Mouse (Mus musculus): ENCODE data around the gene Nolc1. TPM values are rescaled to one million over a fixed set of nuclear protein-coding genes. Genes with fewer than 3 reads are reported as not detected.

Gene Nolc1
- polyA plus RNA-seq, 1 experiment from 2014 or later, result 60.1 TPM

DNA sequence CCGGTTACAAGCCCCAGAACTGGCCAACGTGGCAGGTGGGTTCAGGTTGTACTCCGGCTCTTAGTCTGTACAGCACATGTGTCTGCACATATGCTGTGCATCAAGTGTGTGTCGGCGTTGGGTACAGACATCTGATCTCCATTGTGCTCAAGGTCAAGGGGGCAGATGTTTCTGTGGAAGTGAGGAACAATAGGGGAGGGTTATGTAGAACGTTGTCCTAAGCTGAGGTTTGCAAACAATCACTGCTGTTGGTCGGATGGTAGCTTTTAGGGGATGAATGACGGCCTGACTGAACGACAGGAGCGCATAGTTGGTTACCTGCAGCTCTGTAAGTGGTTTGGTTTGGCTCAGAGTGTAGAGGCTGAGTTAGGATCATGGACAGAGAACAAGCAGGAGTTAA lies 7.6 kb upstream of the Nolc1 start:
- Histone ChIP-seq H3K27ac (replicated peaks) (no peak overlapping the region), H3K9me3 (no peaks in the 10 kb centered on the region), H3K27me3 (no peaks in the 10 kb centered on the region), H3K4me1 (replicated peaks) (no peaks in the 10 kb centered on the region), H3K4me2 (no peak overlapping the region), H3K4me3 (no peak overlapping the region), H3K36me3 (peaks cover 98% of the 10 kb centered on the region), H3K9ac (no peak overlapping the region)
- no peak for ATAC-seq (ENCODE audit: low read depth)
- 84% methylated on average over 10 of the region's 10 CpGs for WGBS

DNA sequence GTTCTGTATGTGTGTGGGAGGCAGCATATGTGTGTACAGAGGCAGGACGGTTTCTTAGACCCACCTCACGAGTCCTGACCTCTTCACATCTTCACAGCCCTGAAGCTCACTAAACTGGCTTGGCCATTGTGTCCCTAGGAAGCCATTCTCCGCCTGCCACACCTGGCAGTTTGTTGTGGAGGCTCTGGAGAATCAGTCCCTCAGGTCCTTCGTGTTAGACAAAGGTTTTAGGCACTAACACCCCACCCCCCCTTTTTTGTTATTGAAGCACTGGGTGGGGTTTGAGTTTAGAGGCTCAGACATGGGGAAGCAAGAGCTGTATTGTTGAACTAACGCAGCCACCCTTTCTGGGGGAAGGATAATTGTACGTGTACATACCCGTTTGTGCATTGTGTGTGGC lies 2.4 kb upstream of the Nolc1 start:
- no peaks in the 10 kb centered on the region for H3K27me3 ChIP-seq
- peaks cover 58% of the 10 kb centered on the region for H3K36me3 ChIP-seq
- H3K27ac ChIP-seq (replicated peaks), result no peak overlapping the region
- ATAC-seq (ENCODE audit: low read depth), result no peak
- H3K9ac ChIP-seq, result no peak overlapping the region
- WGBS, result 81% methylated on average over 7 of the region's 7 CpGs
- no peak overlapping the region for H3K4me3 ChIP-seq
- H3K9me3 ChIP-seq, result no peaks in the 10 kb centered on the region
- H3K4me2 ChIP-seq, result no peak overlapping the region
- H3K4me1 ChIP-seq (replicated peaks), result peaks cover 23% of the 10 kb centered on the region

DNA sequence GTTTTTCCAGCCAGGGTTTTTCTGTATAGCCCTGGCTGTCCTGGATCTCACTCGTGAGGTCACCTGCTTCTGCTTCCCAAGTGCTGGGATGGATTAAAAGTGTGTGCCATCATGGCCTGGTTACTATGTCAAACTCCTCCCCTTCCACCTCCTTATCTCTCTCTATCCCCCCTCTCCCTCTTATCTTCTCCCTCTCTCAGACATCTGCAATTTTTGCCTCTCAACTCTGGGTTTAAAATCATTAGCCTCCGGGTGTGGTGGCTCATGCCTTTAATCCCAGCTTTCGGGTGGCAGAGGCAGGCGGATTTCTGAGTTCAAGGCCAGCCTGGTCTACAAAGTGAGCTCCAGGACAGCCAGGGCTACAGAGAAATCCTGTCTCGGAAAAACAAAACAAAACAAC lies 1.4 kb upstream of the Nolc1 start:
- no peak overlapping the region for H3K4me2 ChIP-seq
- no peak overlapping the region for H3K4me3 ChIP-seq
- no peak for ATAC-seq (ENCODE audit: low read depth)
- H3K9ac ChIP-seq, result no peak overlapping the region
- peaks cover 58% of the 10 kb centered on the region for H3K36me3 ChIP-seq
- no peaks in the 10 kb centered on the region for H3K9me3 ChIP-seq
- H3K4me1 ChIP-seq (replicated peaks), result peaks cover 23% of the 10 kb centered on the region
- no peak overlapping the region for H3K27ac ChIP-seq (replicated peaks)
- WGBS, result 89% methylated on average over 5 of the region's 5 CpGs
- no peaks in the 10 kb centered on the region for H3K27me3 ChIP-seq

DNA sequence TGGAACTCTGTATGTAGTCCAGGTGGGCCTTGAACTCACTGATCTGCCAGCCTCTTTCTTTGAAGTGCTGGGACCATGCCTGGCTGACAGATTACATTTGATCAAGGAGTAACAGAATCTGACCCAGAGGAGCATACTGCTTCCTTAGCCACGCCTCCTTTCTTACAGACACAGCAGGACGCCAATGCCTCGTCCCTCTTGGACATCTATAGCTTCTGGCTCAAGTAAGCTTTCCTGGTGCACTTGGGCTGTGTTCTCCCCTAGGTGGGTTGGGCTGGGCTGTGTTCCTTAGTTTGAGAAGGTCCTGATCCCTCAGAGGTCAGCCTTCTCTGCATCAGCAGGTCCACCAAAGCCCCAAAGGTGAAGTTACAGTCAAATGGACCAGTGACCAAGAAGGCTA lies 2.9 kb downstream of the Nolc1 start:
- ATAC-seq (ENCODE audit: low read depth), result no peak
- Histone ChIP-seq H3K4me1 (replicated peaks) (peaks cover 23% of the 10 kb centered on the region), H3K9me3 (no peaks in the 10 kb centered on the region), H3K36me3 (peaks cover 58% of the 10 kb centered on the region), H3K27ac (replicated peaks) (no peak overlapping the region), H3K4me3 (no peak overlapping the region), H3K27me3 (no peaks in the 10 kb centered on the region), H3K4me2 (no peak overlapping the region), H3K9ac (no peak overlapping the region)
- WGBS, result 61% methylated on average over 3 of the region's 3 CpGs

DNA sequence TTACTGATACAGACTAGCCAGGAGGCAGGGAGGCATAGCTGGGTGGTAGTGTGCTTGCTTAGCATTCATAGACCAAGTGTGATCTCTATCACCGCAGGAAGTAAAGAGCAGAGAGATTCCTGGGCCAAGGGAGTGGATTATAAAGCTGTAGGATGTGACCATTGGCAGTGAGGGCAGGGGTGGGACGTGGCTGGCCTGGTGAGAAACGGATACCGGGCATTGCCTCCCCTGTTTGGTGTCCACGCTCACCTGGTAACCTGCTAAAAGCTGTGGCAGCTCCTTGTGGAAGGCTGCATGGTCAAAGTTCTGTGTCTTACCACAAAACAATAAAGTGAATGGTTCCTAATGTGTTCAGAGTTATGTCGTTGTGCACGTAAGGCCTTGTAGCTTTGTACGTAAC lies 9.5 kb downstream of the Nolc1 start:
- no peak for ATAC-seq (ENCODE audit: low read depth)
- no peaks in the 10 kb centered on the region for H3K27me3 ChIP-seq
- no peak overlapping the region for H3K4me2 ChIP-seq
- WGBS, result 95% methylated on average over 8 of the region's 8 CpGs
- no peaks in the 10 kb centered on the region for H3K9me3 ChIP-seq
- H3K4me3 ChIP-seq, result no peak overlapping the region
- no peak overlapping the region for H3K9ac ChIP-seq
- peaks cover 64% of the 10 kb centered on the region for H3K36me3 ChIP-seq
- no peak overlapping the region for H3K27ac ChIP-seq (replicated peaks)
- no peaks in the 10 kb centered on the region for H3K4me1 ChIP-seq (replicated peaks)

DNA sequence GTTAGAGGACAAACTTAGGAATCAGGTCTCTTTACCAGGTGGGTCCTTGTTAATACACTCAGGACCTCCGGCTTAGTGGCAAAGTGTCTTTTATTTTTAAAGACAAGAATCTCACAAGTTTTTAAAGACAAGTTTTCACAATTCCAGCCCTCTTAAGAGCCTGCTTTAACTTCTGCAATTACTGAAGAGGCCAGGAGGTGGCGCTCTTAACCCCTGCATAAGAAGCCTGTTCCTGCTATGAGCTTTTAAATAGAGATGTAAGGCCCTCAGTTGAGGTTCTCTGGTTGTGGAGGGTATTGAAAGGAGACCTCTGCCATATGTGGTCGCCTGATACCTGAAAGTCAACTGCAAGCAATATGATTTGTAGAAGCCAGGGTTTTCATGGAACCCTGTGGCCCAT lies 10.7 kb downstream of the Nolc1 start:
- H3K4me2 ChIP-seq, result no peak overlapping the region
- H3K4me3 ChIP-seq, result no peak overlapping the region
- peaks cover 53% of the 10 kb centered on the region for H3K36me3 ChIP-seq
- H3K4me1 ChIP-seq (replicated peaks), result no peaks in the 10 kb centered on the region
- no peak overlapping the region for H3K27ac ChIP-seq (replicated peaks)
- no peaks in the 10 kb centered on the region for H3K9me3 ChIP-seq
- ATAC-seq (ENCODE audit: low read depth), result no peak
- H3K9ac ChIP-seq, result no peak overlapping the region
- no peaks in the 10 kb centered on the region for H3K27me3 ChIP-seq
- 60% methylated on average over 3 of the region's 3 CpGs for WGBS

DNA sequence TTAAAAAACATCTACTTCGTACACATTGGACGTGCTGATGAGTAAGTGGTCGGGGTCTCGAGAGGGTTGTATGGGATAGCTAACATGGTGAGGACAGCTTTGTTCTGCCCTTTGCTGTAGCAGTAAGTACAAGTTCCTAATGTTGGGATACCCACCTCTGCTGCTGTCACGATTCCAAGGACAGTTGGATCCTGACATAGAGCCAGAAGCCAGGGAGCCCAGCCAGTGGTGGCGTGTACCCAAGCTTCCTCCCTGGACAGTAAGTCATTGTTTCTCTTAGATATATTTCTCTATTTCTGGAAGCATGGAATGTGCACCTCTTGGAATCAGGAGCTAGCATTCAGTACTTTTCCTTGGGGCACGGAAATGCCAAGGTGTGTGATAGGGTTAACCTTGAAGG lies 12.2 kb downstream of the Nolc1 start:
- no peak for ATAC-seq (ENCODE audit: low read depth)
- Histone ChIP-seq H3K9ac (no peak overlapping the region), H3K4me2 (no peak overlapping the region), H3K9me3 (no peaks in the 10 kb centered on the region), H3K27ac (replicated peaks) (no peak overlapping the region), H3K4me1 (replicated peaks) (no peaks in the 10 kb centered on the region), H3K27me3 (no peaks in the 10 kb centered on the region), H3K4me3 (no peak overlapping the region), H3K36me3 (peaks cover 37% of the 10 kb centered on the region)
- 85% methylated on average over 7 of the region's 7 CpGs for WGBS

DNA sequence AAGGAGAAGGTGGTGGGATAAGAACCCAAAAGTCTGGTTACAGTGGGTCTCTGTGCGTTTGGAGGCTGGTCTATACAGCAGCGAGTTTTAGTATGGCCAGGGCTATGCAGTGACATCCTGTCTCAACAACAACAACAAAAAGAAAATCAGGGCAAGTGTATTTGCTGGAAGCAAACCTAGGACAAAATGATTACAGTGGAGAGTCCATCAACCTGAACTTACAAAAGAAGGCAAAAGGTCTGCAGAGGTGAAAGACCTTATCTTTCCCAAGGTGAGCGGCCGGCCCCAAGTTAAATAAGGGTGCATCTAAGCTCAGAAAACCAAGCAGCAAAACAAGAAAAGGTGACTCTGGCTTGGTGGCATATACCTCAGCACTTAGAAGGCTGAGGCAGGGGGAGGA lies 16.0 kb downstream of the Nolc1 start:
- no peaks in the 10 kb centered on the region for H3K36me3 ChIP-seq
- 89% methylated on average over 4 of the region's 4 CpGs for WGBS
- H3K9me3 ChIP-seq, result no peaks in the 10 kb centered on the region
- H3K4me2 ChIP-seq, result no peak overlapping the region
- ATAC-seq (ENCODE audit: low read depth), result no peak
- H3K27ac ChIP-seq (replicated peaks), result no peak overlapping the region
- no peaks in the 10 kb centered on the region for H3K27me3 ChIP-seq
- no peaks in the 10 kb centered on the region for H3K4me1 ChIP-seq (replicated peaks)
- H3K9ac ChIP-seq, result no peak overlapping the region
- no peak overlapping the region for H3K4me3 ChIP-seq

DNA sequence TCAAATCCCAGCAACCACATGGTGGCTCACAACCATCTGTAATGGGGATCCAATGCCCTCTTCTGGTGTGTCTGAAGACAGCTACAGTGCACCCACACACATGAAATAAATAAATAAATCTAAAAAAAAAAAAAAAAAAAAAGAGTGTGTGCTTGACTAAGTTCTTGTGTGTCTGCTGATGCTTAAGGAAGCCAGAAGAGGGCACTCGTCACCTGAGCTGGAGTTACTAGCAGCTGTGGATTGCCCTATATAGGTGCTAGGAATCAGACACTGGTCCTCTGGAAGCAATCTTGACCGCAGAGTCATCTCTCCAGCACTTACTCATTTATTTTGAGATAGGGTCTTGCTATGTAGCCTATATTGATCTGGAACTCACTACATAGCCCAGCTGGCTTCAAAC lies 18.5 kb downstream of the Nolc1 start:
- H3K9ac ChIP-seq, result no peak overlapping the region
- no peak for ATAC-seq (ENCODE audit: low read depth)
- H3K27me3 ChIP-seq, result no peaks in the 10 kb centered on the region
- H3K27ac ChIP-seq (replicated peaks), result no peak overlapping the region
- 94% methylated on average over 2 of the region's 2 CpGs for WGBS
- H3K4me3 ChIP-seq, result no peak overlapping the region
- no peaks in the 10 kb centered on the region for H3K36me3 ChIP-seq
- H3K4me1 ChIP-seq (replicated peaks), result no peaks in the 10 kb centered on the region
- no peak overlapping the region for H3K4me2 ChIP-seq
- no peaks in the 10 kb centered on the region for H3K9me3 ChIP-seq

DNA sequence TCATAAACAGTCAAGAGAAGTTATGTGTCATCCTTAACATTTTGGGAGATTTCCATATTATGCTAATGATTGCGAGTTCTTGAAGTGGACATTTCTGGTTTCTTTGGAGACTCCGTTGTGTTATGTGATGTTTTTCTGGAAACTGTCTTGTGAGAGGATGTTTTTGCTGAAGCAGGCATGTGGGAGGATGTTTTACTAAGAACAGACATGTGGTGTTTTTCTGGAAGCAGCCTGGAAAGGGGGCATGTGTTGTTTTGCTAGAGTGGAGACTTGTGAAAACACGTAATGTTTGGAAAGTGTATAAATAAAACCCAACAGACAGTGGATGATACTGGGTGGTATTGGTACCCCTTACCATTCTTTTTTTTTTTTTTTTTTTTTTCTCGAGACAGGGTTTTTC lies 19.6 kb downstream of the Nolc1 start:
- no peak overlapping the region for H3K4me3 ChIP-seq
- no peaks in the 10 kb centered on the region for H3K9me3 ChIP-seq
- no peak overlapping the region for H3K9ac ChIP-seq
- H3K4me2 ChIP-seq, result no peak overlapping the region
- no peak overlapping the region for H3K27ac ChIP-seq (replicated peaks)
- no peak for ATAC-seq (ENCODE audit: low read depth)
- H3K4me1 ChIP-seq (replicated peaks), result no peaks in the 10 kb centered on the region
- 85% methylated on average over 4 of the region's 4 CpGs for WGBS
- no peaks in the 10 kb centered on the region for H3K36me3 ChIP-seq
- H3K27me3 ChIP-seq, result no peaks in the 10 kb centered on the region

DNA sequence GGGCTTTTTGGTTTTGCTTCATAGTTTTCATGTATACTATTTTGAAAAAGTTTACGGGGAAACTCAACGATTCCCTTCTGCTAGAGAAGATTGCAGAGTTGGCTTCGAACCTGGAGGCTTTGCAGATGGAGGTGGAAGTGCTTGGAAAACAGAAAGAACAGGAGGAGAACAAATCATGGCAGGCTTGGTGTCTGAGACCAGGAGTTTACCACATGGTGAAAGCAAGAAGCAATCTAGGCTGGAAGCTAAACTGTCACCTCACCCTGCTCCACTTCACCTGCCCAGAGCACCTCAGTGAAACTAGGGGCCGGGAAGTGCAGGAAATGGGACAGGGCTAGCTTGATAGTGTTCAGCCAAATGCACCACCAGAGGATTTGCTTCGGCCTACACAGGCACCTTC lies 20.7 kb downstream of the Nolc1 start:
- Histone ChIP-seq H3K27ac (replicated peaks) (no peak overlapping the region), H3K9me3 (no peaks in the 10 kb centered on the region), H3K36me3 (no peaks in the 10 kb centered on the region), H3K4me2 (no peak overlapping the region), H3K4me3 (no peak overlapping the region), H3K4me1 (replicated peaks) (no peaks in the 10 kb centered on the region), H3K27me3 (no peaks in the 10 kb centered on the region), H3K9ac (no peak overlapping the region)
- no peak for ATAC-seq (ENCODE audit: low read depth)
- 88% methylated on average over 5 of the region's 5 CpGs for WGBS

DNA sequence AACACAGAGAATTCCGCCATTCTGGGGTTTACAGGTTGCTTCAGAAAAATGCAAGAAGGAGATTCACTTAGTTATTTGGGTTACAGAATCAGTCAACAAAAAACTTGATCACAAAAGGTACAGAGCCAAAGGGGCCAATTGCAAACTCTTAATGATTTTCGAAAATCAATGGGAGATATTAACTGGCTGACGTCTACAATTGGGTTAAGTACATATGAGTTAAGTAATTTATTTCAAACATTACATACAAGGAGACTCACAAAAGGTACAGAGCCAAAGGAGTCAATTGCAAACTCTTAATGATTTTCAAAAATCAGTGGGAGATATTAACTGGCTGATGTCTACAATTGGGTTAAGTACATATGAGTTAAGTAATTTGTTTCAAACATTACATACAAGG lies 23.9 kb downstream of the Nolc1 start:
- no peaks in the 10 kb centered on the region for H3K27me3 ChIP-seq
- no peaks in the 10 kb centered on the region for H3K4me1 ChIP-seq (replicated peaks)
- no peak for ATAC-seq (ENCODE audit: low read depth)
- H3K4me3 ChIP-seq, result no peak overlapping the region
- H3K27ac ChIP-seq (replicated peaks), result no peak overlapping the region
- H3K4me2 ChIP-seq, result no peak overlapping the region
- H3K36me3 ChIP-seq, result no peaks in the 10 kb centered on the region
- 94% methylated on average over 3 of the region's 3 CpGs for WGBS
- H3K9me3 ChIP-seq, result no peaks in the 10 kb centered on the region
- H3K9ac ChIP-seq, result no peak overlapping the region

DNA sequence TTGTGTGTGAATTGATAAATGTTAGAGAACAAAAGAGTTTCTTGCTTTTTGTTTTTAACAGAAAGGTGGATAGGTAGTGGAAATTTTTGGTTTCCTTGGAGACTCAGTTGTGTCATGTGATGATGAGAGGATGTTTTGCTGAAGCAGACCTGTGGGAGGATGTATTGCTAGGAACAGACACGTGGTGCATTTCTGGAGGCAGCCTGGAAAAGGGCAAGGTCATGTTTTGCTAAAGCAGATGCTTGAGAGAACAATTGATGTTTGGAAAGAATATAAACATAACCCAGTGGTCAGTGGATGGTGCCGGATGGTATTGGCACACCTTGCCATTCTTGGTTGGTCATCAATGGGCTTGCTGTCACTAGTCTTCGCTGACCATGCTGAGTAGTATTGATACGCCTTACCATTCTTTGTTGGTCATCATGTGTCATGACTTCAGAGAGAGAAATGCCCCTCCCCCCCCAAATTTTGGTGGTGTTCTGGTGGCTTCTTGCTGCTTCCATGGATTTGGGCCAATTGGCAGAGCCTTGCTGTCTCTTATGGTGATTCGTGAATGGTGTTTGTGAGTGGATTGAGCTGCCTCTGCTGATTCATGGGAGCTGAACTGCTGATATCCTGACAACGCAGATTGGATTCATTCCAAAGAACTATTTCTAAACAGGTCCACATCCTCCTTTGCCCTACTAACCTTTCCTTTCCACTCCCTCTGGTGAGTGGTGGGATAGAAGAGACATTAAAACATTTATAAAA lies 27.9 kb downstream of the Nolc1 start:
- 84% methylated on average over 6 of the region's 6 CpGs for WGBS
- Histone ChIP-seq H3K27ac (replicated peaks) (no peak overlapping the region), H3K27me3 (no peaks in the 10 kb centered on the region)

More for the DNA sequence above, 27.9 kb downstream of the Nolc1 start:
- no peaks in the 10 kb centered on the region for H3K9me3 ChIP-seq
- H3K9ac ChIP-seq, result no peak overlapping the region
- no peak for ATAC-seq (ENCODE audit: low read depth)
- no peaks in the 10 kb centered on the region for H3K4me1 ChIP-seq (replicated peaks)
- no peaks in the 10 kb centered on the region for H3K36me3 ChIP-seq
- no peak overlapping the region for H3K4me2 ChIP-seq
- H3K4me3 ChIP-seq, result no peak overlapping the region
